Mouse (Mus musculus) erythroblast, embryonic 14.5 days (primary cell): ENCODE measurements around the gene Cd274.

Experiments
- GATA1 ChIP-seq: IDR thresholded peaks from 2 replicates; pipeline ENCODE4 v1.6.1; 2012; ENCODE audit warnings: low read length, inconsistent platforms, mixed read lengths
- TAL1 ChIP-seq: IDR thresholded peaks from 3 replicates; pipeline ENCODE4 v1.6.1; 2012; ENCODE audit warnings: low read length, inconsistent platforms, mixed read lengths

DNA sequence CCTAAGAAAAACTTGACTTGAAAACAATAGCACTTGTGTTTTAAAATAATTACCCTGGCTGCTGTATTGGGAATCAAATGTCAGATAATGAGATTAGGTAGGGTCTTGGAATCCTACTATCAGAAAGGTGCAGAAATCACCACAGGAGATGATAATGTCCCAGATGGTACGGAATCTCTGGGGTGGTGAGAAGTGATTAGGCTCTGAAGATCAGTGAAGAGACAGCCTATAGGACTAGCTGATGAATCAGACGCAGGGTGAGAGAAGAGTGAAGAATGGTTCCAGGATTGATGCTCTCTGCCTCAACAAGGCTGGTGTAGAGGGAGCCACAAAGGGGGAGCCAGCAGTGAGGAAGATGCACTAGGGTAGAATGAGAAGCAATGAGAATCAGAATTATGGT, 49.9 kb downstream of the Cd274 start:
- TF ChIP-seq GATA1 (no peak), TAL1 (no peak)
